Mouse (Mus musculus) liver, embryonic 12.5 days (tissue): Measurements from ENCODE around the gene Arrdc4. TPM values are rescaled to one million over a fixed set of nuclear protein-coding genes. Genes with fewer than 3 reads are reported as not detected.

Experiments
- ATAC-seq: fragments of 200-750 bp; cut with Nextera tagmentation; 2 replicates; pipeline ENCODE4 v1.8.0; 2017; ENCODE audit warnings: moderate number of reproducible peaks, mild to moderate bottlenecking, moderate library complexity
- H3K27ac ChIP-seq: fragments of 300-500 bp; sonication (generic); 2 replicates; pipeline ENCODE4 v1.5.1; 2016; ENCODE audit warnings: mild to moderate bottlenecking
- H3K27me3 ChIP-seq: fragments of 300-500 bp; sonication (generic); replicated peaks from 2 replicates; pipeline ENCODE4 v1.6.1; 2016; ENCODE audit warnings: mild to moderate bottlenecking, moderate library complexity
- H3K36me3 ChIP-seq: fragments of 300-500 bp; sonication (generic); 2 replicates; pipeline ENCODE4 v1.6.1; 2016; ENCODE audit warnings: mild to moderate bottlenecking, moderate library complexity
- H3K4me1 ChIP-seq: fragments of 300-500 bp; sonication (generic); 2 replicates; pipeline ENCODE4 v1.6.1; 2016
- H3K4me2 ChIP-seq: fragments of 300-500 bp; sonication (generic); 2 replicates; pipeline ENCODE4 v1.6.1; 2016; ENCODE audit warnings: mild to moderate bottlenecking, moderate library complexity
- H3K4me3 ChIP-seq: fragments of 300-500 bp; sonication (generic); 2 replicates; pipeline ENCODE4 v1.5.1; 2016; ENCODE audit warnings: mild to moderate bottlenecking, moderate library complexity
- H3K9ac ChIP-seq: fragments of 300-500 bp; sonication (generic); 2 replicates; pipeline ENCODE4 v1.6.1; 2016; ENCODE audit warnings: mild to moderate bottlenecking, moderate library complexity
- H3K9me3 ChIP-seq: fragments of 300-500 bp; sonication (generic); replicated peaks from 2 replicates; pipeline ENCODE4 v1.6.1; 2016; ENCODE audit warnings: mild to moderate bottlenecking, moderate library complexity
- WGBS: fragments of 180-500 bp; shearing (Covaris S2); methylation state at CpG from one replicate; pipeline ENCODE4 v1.1.7; 2016; ENCODE audit not compliant: insufficient replicate concordance; 5-methylcytosine and 5-hydroxymethylcytosine counted together
- polyA plus RNA-seq: library from polyadenylated mRNA; unstranded; fragments of >200 nt; fragmentation: Nextera tagmentation; extraction: Ambion mirVana; gene quantifications from 2 replicates; pipeline ENCODE4 v1.2.1, GENCODE M21; 2016

The Arrdc4 gene
- polyA plus RNA-seq, 1 experiment from 2014 or later: 5.1 TPM

DNA sequence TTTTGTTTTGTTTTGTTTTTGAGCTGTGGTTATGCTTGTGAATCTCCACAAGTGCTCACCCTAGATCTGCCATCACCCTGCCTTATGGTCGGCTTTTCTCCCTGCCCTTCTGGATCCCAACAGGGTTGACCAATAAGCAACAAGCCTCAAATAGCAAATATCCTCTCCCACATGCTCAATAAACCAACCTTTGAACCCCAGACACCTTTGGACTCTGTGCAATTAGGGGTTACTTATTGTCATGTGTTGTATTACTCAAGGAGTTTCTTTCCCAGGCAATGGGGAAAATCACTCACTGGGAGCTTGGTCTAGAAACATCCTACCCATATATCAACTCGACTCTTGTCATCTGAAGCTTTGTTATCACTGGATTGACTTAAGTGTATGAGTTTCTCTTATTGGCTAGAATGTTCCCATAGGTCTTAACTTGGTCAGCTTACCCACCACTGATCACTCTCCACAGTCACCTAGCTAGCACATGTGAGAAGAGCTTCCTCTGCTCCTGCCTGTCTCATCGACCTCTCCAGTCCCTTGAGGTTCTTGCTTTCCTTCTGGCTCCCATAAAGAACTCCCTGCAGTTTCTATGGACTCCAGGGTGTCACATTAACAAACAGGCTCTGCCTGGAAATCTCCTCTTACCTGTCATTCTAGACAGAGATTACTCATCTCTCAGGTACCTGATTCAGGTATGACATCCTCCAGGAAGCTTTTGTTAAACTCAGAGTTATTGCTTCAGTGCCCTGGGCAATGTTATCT lies 40.3 kb downstream of the Arrdc4 start:
- no peaks in the 10 kb centered on the region for H3K4me1 ChIP-seq
- no peak overlapping the region for H3K4me2 ChIP-seq
- H3K27ac ChIP-seq: no peak overlapping the region
- WGBS: 39% methylated on average over 3 of the region's 3 CpGs
- no peaks in the 10 kb centered on the region for H3K36me3 ChIP-seq
- no peak overlapping the region for H3K4me3 ChIP-seq
- no peak overlapping the region for H3K9ac ChIP-seq
- no peaks in the 10 kb centered on the region for H3K27me3 ChIP-seq
- H3K9me3 ChIP-seq: no peaks in the 10 kb centered on the region
- no peak for ATAC-seq

DNA sequence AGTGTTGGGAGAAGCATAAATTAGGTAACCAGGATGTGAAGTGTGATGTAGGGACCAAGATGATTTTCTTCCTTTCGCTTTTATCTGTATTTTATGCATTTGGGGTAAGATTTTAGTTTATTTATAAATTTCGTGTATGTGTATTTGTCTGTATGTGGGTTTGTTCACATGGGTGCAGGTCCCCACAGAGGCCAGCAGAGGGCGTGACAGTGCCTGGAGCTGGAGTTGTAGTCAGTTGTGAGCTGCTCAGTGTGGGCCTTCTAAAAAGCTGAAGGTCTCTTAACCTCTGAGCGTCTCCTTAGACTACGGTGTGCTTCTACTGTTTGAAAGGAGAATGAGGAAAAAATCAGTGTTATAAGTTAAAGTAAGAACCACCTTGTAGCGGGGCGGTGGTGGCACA lies 43.9 kb downstream of the Arrdc4 start:
- 75% methylated on average over 7 of the region's 7 CpGs for WGBS
- ATAC-seq: no peak
- no peak overlapping the region for H3K9ac ChIP-seq

DNA sequence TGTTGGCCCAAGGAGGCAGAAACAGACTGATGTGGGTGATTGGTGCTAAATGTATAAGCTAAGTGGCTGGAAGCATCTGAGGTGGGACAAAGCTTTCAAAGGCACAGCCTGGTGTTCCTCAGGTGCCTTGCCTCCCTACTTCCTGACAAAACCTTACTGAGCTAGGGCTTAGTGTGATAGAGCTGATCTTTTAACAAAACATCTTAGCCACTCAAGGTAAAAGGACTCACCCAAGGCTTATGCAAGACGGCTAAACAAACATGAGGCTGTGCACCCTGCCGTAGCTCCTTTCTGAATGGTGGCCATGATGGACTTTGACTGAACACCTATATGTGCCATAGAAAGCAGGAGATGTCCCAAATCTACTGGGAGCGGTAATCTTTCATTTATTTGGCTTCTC lies 51.7 kb downstream of the Arrdc4 start:
- Histone ChIP-seq H3K4me3 (no peak overlapping the region), H3K9me3 (no peaks in the 10 kb centered on the region), H3K36me3 (no peaks in the 10 kb centered on the region), H3K4me1 (no peaks in the 10 kb centered on the region), H3K9ac (no peak overlapping the region), H3K27ac (no peak overlapping the region), H3K27me3 (no peaks in the 10 kb centered on the region), H3K4me2 (no peak overlapping the region)
- no peak for ATAC-seq
- WGBS: 71% methylated on average over 3 of the region's 3 CpGs

More for the DNA sequence above, 43.9 kb downstream of the Arrdc4 start:
- Histone ChIP-seq H3K36me3 (no peaks in the 10 kb centered on the region), H3K27ac (no peak overlapping the region), H3K27me3 (no peaks in the 10 kb centered on the region), H3K4me2 (no peak overlapping the region), H3K4me1 (no peaks in the 10 kb centered on the region), H3K4me3 (no peak overlapping the region), H3K9me3 (no peaks in the 10 kb centered on the region)

DNA sequence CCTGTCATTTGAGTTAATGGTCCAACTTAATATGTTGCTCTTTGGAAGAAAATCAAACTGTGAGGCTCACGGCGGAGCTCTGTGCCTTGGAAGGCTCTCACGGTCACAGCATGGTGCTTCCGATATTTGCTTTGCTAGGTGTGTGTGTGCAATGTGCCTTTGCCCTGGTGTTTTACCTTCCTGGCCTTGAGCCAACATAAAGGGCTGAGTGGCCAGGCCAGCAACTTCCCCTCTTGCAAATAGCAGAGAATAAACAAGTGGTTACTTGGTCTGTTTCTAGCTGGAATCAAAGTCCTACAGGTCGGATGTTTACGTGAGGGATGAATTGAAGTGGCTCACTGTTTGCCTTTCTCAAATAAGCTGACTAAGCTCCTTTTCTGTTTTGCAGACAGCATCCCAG lies 52.1 kb downstream of the Arrdc4 start:
- Histone ChIP-seq H3K27me3 (no peaks in the 10 kb centered on the region), H3K9ac (no peak overlapping the region), H3K4me1 (no peaks in the 10 kb centered on the region), H3K9me3 (no peaks in the 10 kb centered on the region), H3K4me2 (no peak overlapping the region), H3K4me3 (no peak overlapping the region), H3K36me3 (no peaks in the 10 kb centered on the region), H3K27ac (no peak overlapping the region)
- ATAC-seq: no peak
- WGBS: 69% methylated on average over 6 of the region's 6 CpGs

DNA sequence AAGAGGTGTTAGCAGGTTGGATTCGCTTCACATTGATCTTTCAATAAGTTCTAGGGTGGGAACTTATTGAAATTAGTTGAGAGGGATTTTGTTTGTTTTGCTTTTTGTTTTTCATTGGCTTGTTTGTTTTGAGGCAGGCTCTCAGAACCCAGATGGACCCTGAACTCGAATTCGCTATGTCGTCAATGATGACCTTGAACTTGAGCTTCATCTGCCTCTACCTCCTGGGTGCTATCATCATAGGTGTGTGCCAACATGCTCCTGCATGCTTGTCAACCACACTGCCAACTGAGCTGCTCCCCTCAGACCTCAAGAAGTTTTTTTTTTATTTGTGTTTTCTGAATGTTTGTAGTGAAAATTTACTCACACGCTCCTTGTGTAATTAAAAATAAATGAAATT lies 52.6 kb downstream of the Arrdc4 start:
- no peak overlapping the region for H3K9ac ChIP-seq
- 63% methylated on average over 5 of the region's 5 CpGs for WGBS

DNA sequence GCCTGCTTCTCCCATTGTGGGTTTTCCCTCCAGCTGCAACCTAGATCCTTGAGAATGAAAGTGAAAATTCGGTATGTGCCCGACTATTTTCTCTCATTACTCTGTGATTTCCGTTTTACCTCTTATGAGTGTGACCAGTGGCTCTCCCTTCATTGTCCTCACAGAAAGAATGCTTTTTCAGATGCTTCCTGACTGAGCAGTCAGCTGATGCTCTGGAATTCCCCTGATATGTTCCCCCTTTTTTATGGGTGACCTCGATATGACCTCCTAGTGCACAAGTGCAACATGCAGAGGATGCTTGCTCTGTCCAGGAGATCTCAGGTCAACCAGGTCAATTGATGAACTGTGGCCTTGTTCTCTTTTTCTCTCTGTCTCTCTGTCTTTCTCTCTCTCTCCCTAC lies 56.3 kb downstream of the Arrdc4 start:
- Histone ChIP-seq H3K27ac (no peak overlapping the region), H3K4me2 (no peak overlapping the region), H3K9ac (no peak overlapping the region), H3K36me3 (no peaks in the 10 kb centered on the region), H3K9me3 (no peaks in the 10 kb centered on the region), H3K4me1 (no peaks in the 10 kb centered on the region), H3K27me3 (no peaks in the 10 kb centered on the region), H3K4me3 (no peak overlapping the region)
- no peak for ATAC-seq
- 44% methylated on average over 4 of the region's 4 CpGs for WGBS

More for the DNA sequence above, 52.6 kb downstream of the Arrdc4 start:
- H3K27me3 ChIP-seq: no peaks in the 10 kb centered on the region
- H3K9me3 ChIP-seq: no peaks in the 10 kb centered on the region
- no peak overlapping the region for H3K4me3 ChIP-seq
- no peak overlapping the region for H3K4me2 ChIP-seq
- ATAC-seq: no peak
- H3K4me1 ChIP-seq: no peaks in the 10 kb centered on the region
- H3K36me3 ChIP-seq: no peaks in the 10 kb centered on the region
- no peak overlapping the region for H3K27ac ChIP-seq

DNA sequence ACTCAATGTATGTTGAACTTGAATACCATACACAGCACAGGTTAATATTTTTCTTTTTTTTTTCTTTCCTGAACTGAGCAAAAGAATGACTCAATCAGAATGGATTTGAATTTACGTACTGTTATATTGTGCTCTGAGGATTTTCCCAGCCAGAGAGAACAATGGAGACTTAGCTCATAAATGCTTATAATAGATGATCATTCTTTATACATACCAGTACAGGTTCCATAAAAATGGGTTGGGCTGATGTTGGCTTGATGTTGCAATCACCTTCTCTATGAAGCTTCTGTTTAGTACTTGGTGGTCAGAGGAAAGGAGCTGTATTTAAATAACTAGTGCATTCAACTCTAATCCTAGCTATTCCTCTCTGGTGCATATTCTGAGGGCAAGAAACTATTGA lies 57.6 kb downstream of the Arrdc4 start:
- H3K4me2 ChIP-seq: no peak overlapping the region
- no peak overlapping the region for H3K4me3 ChIP-seq
- H3K36me3 ChIP-seq: no peaks in the 10 kb centered on the region
- H3K9ac ChIP-seq: no peak overlapping the region
- no peak overlapping the region for H3K27ac ChIP-seq
- H3K9me3 ChIP-seq: no peaks in the 10 kb centered on the region
- no peaks in the 10 kb centered on the region for H3K4me1 ChIP-seq
- H3K27me3 ChIP-seq: no peaks in the 10 kb centered on the region
- WGBS: 82% methylated on average over 1 of the region's 1 CpGs
- ATAC-seq: no peak

DNA sequence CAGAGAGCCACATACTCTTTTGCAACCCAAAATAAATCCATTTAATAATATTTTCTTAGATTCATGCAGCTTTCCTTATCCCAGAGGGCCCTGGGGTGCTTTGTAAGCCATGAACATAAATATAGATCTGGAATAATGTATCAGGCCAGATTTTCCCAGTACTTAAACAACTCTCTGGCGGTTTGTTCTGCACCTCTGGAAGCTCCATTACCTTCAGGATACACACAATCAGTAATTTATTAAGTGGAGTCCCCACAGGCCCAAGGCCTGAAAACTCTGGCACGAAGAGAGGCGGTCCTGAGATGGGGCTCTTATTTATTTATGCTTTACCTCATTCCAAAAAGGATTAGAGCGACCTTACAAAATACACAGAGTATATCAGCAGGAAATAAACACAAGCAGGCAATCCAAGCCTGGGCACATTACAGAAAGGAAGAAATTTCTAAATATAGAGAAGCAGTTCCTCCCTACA lies 61.9 kb downstream of the Arrdc4 start:
- Histone ChIP-seq H3K9ac (no peak overlapping the region), H3K27ac (no peak overlapping the region), H3K4me3 (no peak overlapping the region), H3K36me3 (no peaks in the 10 kb centered on the region), H3K27me3 (no peaks in the 10 kb centered on the region), H3K4me2 (no peak overlapping the region), H3K4me1 (no peaks in the 10 kb centered on the region), H3K9me3 (no peaks in the 10 kb centered on the region)
- 52% methylated on average over 4 of the region's 4 CpGs for whole genome bisulfite sequencing
- ATAC-seq: no peak
